Mouse (Mus musculus) stomach, embryonic 14.5 days (tissue): ENCODE measurements at regions not wholly inside any gene's neighbourhood (a gene's known extent, or its start where the extent isn't known, plus 50 kb on each side); places are given as distances from the start of the nearest gene placed in this dataset.

ENCODE experiments used
- ATAC-seq: fragments of 200-750 bp; cut with Nextera tagmentation; 2 replicates; pipeline ENCODE4 v1.8.0; 2017; ENCODE audit warnings: low read depth, moderate TSS enrichment; ENCODE audit not compliant: insufficient number of reproducible peaks, insufficient read depth, low FRiP score
- H3K27ac ChIP-seq: fragments of 300-500 bp; sonication (generic); 2 replicates; pipeline ENCODE4 v1.5.1; 2014; ENCODE audit warnings: mild to moderate bottlenecking, low read length, moderate library complexity, mixed read lengths
- H3K27me3 ChIP-seq: fragments of 300-500 bp; sonication (generic); 2 replicates; pipeline ENCODE4 v1.6.1; 2014; ENCODE audit warnings: low read length, control low read depth, mixed read lengths; ENCODE audit not compliant: control insufficient read depth, insufficient read depth
- H3K36me3 ChIP-seq: fragments of 300-500 bp; sonication (generic); 2 replicates; pipeline ENCODE4 v1.6.1; 2014; ENCODE audit warnings: mild to moderate bottlenecking, control low read depth, low read length, moderate library complexity, mixed read lengths; ENCODE audit not compliant: control insufficient read depth, insufficient read depth
- H3K4me1 ChIP-seq: fragments of 300-500 bp; sonication (generic); 2 replicates; pipeline ENCODE4 v1.6.1; 2014; ENCODE audit warnings: low read length, control low read depth, mixed read lengths; ENCODE audit not compliant: control insufficient read depth, insufficient read depth
- H3K4me2 ChIP-seq: fragments of 300-500 bp; sonication (generic); replicated peaks from 2 replicates; pipeline ENCODE4 v1.6.1; 2014; ENCODE audit warnings: low read depth, low read length, control low read depth
- H3K4me3 ChIP-seq: fragments of 300-500 bp; sonication (generic); 2 replicates; pipeline ENCODE4 v1.5.1; 2014; ENCODE audit warnings: low read depth, low read length, control low read depth
- H3K9ac ChIP-seq: fragments of 300-500 bp; sonication (generic); replicated peaks from 2 replicates; pipeline ENCODE4 v1.6.1; 2014; ENCODE audit warnings: low read depth, mild to moderate bottlenecking, control low read depth, low read length, moderate library complexity, mixed read lengths
- H3K9me3 ChIP-seq: fragments of 300-500 bp; sonication (generic); 2 replicates; pipeline ENCODE4 v1.6.1; 2016; ENCODE audit warnings: low read depth, low read length, control low read depth; ENCODE audit not compliant: control insufficient read depth
- WGBS: fragments of 180-500 bp; shearing (Covaris S2); extraction: QIAGEN DNeasy Blood & Tissue Kit; methylation state at CpG from one replicate; pipeline ENCODE4 v1.1.7; 2014; 5-methylcytosine and 5-hydroxymethylcytosine counted together

GRCm38 (mm10) chr12:74477619-74478018 is 161.4 kb upstream of the Gm11042 start:
- no peak for ATAC-seq
- Histone ChIP-seq H3K27ac (peak overlapping the region; percentile 34; the same call in 1 of the 2 replicates), H3K36me3 (no peaks in the 10 kb centered on the region), H3K27me3 (no peaks in the 10 kb centered on the region), H3K4me1 (no peaks in the 10 kb centered on the region), H3K4me2 (no peak overlapping the region), H3K9ac (no peak overlapping the region), H3K4me3 (no peak overlapping the region), H3K9me3 (no peaks in the 10 kb centered on the region)
- 36% methylated on average over 2 of the region's 2 CpGs for WGBS

- no peaks in the 10 kb centered on the region for H3K9me3 ChIP-seq
- H3K4me1 ChIP-seq = no peaks in the 10 kb centered on the region
- no peak for ATAC-seq
- WGBS = 75% methylated on average over 1 of the region's 1 CpGs
- H3K9ac ChIP-seq = no peak overlapping the region
- no peaks in the 10 kb centered on the region for H3K36me3 ChIP-seq
- H3K4me3 ChIP-seq = no peak overlapping the region
- H3K27ac ChIP-seq = no peak overlapping the region
- H3K4me2 ChIP-seq = no peak overlapping the region
- no peaks in the 10 kb centered on the region for H3K27me3 ChIP-seq
Measured at GRCm38 (mm10) chr12:74474741-74475140, 158.5 kb upstream of the Gm11042 start.

- Histone ChIP-seq H3K9me3 (no peaks in the 10 kb centered on the region), H3K4me1 (0 out of 2 replicates have a peak, but pooled peaks cover 3% of the 10 kb centered on the region), H3K27ac (no peak overlapping the region), H3K4me3 (no peak overlapping the region), H3K27me3 (no peaks in the 10 kb centered on the region), H3K9ac (no peak overlapping the region), H3K4me2 (no peak overlapping the region), H3K36me3 (no peaks in the 10 kb centered on the region)
- ATAC-seq = no peak
- 26% methylated on average over 4 of the region's 4 CpGs for WGBS
Measured at GRCm38 (mm10) chr12:74458521-74458920, 142.3 kb upstream of the Gm11042 start.

- Histone ChIP-seq H3K9me3 (no peaks in the 10 kb centered on the region), H3K27ac (no peak overlapping the region), H3K9ac (no peak overlapping the region), H3K36me3 (no peaks in the 10 kb centered on the region), H3K4me3 (no peak overlapping the region), H3K4me2 (no peak overlapping the region), H3K27me3 (no peaks in the 10 kb centered on the region), H3K4me1 (no peaks in the 10 kb centered on the region)
- no peak for ATAC-seq
- 73% methylated on average over 4 of the region's 4 CpGs for WGBS
Measured at GRCm38 (mm10) chr12:74452375-74453090, 136.3 kb upstream of the Gm11042 start.

- Histone ChIP-seq H3K4me2 (no peak overlapping the region), H3K9me3 (no peaks in the 10 kb centered on the region), H3K4me3 (no peak overlapping the region), H3K27ac (no peak overlapping the region), H3K36me3 (no peaks in the 10 kb centered on the region), H3K9ac (no peak overlapping the region), H3K27me3 (no peaks in the 10 kb centered on the region), H3K4me1 (no peaks in the 10 kb centered on the region)
- 82% methylated on average over 4 of the region's 4 CpGs for WGBS
- no peak for ATAC-seq
Measured at GRCm38 (mm10) chr12:74448248-74448647, 132.1 kb upstream of the Gm11042 start.

- Histone ChIP-seq H3K9ac (no peak overlapping the region), H3K4me3 (no peak overlapping the region), H3K27me3 (no peaks in the 10 kb centered on the region), H3K9me3 (no peaks in the 10 kb centered on the region), H3K4me1 (no peaks in the 10 kb centered on the region), H3K27ac (no peak overlapping the region), H3K36me3 (no peaks in the 10 kb centered on the region), H3K4me2 (no peak overlapping the region)
- no peak for ATAC-seq
- WGBS = 81% methylated on average over 4 of the region's 4 CpGs
Measured at GRCm38 (mm10) chr12:74434874-74435273, 118.7 kb upstream of the Gm11042 start.

- WGBS = 88% methylated on average over 2 of the region's 2 CpGs
- Histone ChIP-seq H3K27me3 (no peaks in the 10 kb centered on the region), H3K36me3 (no peaks in the 10 kb centered on the region), H3K4me2 (no peak overlapping the region), H3K27ac (no peak overlapping the region), H3K9me3 (no peaks in the 10 kb centered on the region), H3K4me1 (no peaks in the 10 kb centered on the region), H3K4me3 (no peak overlapping the region), H3K9ac (no peak overlapping the region)
- no peak for ATAC-seq
Measured at GRCm38 (mm10) chr12:74414738-74415137, 98.5 kb upstream of the Gm11042 start.

GRCm38 (mm10) chr12:74410511-74410910 is 94.3 kb upstream of the Gm11042 start:
- H3K27me3 ChIP-seq = no peaks in the 10 kb centered on the region
- H3K4me2 ChIP-seq = no peak overlapping the region
- H3K27ac ChIP-seq = no peak overlapping the region
- H3K9me3 ChIP-seq = no peaks in the 10 kb centered on the region
- H3K36me3 ChIP-seq = no peaks in the 10 kb centered on the region
- H3K9ac ChIP-seq = no peak overlapping the region
- WGBS = 75% methylated on average over 2 of the region's 2 CpGs
- H3K4me3 ChIP-seq = no peak overlapping the region
- no peak for ATAC-seq
- H3K4me1 ChIP-seq = no peaks in the 10 kb centered on the region

GRCm38 (mm10) chr12:74407591-74408095 is 91.4 kb upstream of the Gm11042 start:
- Histone ChIP-seq H3K27me3 (no peaks in the 10 kb centered on the region), H3K4me3 (no peak overlapping the region), H3K36me3 (no peaks in the 10 kb centered on the region), H3K9ac (no peak overlapping the region), H3K4me1 (no peaks in the 10 kb centered on the region), H3K27ac (no peak overlapping the region), H3K4me2 (no peak overlapping the region), H3K9me3 (no peaks in the 10 kb centered on the region)
- 67% methylated on average over 3 of the region's 3 CpGs for WGBS
- ATAC-seq = no peak
